Mouse (Mus musculus) cerebellum, adult 2 months (tissue): ENCODE results near the gene Dbndd1. TPM values are rescaled to one million over a fixed set of nuclear protein-coding genes. Genes with fewer than 3 reads are reported as not detected.

ENCODE experiments used
- DNase-seq, 2 experiments: peaks; one replicate each; pipeline ENCODE4 v3.0.0; 2021
- H3K27ac ChIP-seq: fragments of 200-500 bp; 2 replicates; pipeline ENCODE4 v1.5.1; 2012; ENCODE audit warnings: low read length, control low read depth, inconsistent platforms; ENCODE audit not compliant: insufficient read depth
- H3K27me3 ChIP-seq: fragments of 200-500 bp; 2 replicates; pipeline ENCODE4 v1.6.1; 2012; ENCODE audit warnings: inconsistent platforms, mild to moderate bottlenecking, low read length, moderate library complexity; ENCODE audit not compliant: control insufficient read depth, insufficient read depth
- H3K4me1 ChIP-seq: fragments of 200-500 bp; 2 replicates; pipeline ENCODE4 v1.6.1; 2011; ENCODE audit warnings: low read length; ENCODE audit not compliant: control insufficient read depth, insufficient read depth
- H3K4me3 ChIP-seq: fragments of 200-500 bp; replicated peaks from 2 replicates; pipeline ENCODE3; 2011; ENCODE audit warnings: mild to moderate bottlenecking, low read depth, low read length, control low read depth; ENCODE audit not compliant: insufficient read depth
- CTCF ChIP-seq: fragments of 200-500 bp; IDR thresholded peaks from 2 replicates; pipeline ENCODE4 v1.5.1; 2011; ENCODE audit warnings: low read depth, mild to moderate bottlenecking, control low read depth, low read length, moderate library complexity, borderline replicate concordance; ENCODE audit not compliant: insufficient read depth
- POLR2A ChIP-seq: fragments of 200-500 bp; IDR thresholded peaks from 2 replicates; pipeline ENCODE4 v1.6.1; 2011; ENCODE audit warnings: low read length, control low read depth, borderline replicate concordance; ENCODE audit not compliant: insufficient read depth
- WGBS: fragments of 180-500 bp; shearing (Covaris S2); methylation state at CpG from one replicate; pipeline ENCODE4 v1.1.7; 2018; 5-methylcytosine and 5-hydroxymethylcytosine counted together
- polyA plus RNA-seq: library from polyadenylated mRNA; depleted of rRNA; stranded (reverse); fragments of >200 nt; gene quantifications from 2 replicates; pipeline ENCODE4 v1.2.3, GENCODE M21; 2012

Dbndd1 gene
- polyA plus RNA-seq, 1 experiment: 39.5 TPM

DNA sequence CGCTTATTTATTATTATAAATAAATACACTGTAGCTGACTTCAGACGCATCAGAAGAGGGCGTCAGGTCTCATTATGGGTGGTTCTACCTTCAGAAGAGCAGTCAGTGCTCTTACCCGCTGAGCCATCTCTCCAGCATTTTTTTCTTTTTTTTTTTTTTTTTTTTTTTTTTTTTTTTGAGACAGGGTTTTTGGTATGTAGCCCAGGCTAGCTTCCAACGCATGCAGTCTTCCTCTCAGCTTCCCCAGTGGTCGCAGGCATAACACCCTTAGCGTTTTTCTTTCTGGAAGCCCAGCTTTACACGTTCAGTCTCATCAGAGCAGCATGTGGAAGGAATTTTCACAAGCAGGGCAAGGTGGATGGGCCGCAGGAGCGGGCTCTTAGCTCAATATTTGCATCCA, 2.9 kb upstream of the Dbndd1 start:
- Histone ChIP-seq H3K4me3 (peak overlapping the region; percentile 35), H3K27ac (no peak overlapping the region), H3K4me1 (peaks cover 2% of the 10 kb centered on the region; the same call in 1 of the 2 replicates), H3K27me3 (no peaks in the 10 kb centered on the region)
- TF ChIP-seq POLR2A (no peak), CTCF (no peak)
- 26% methylated on average over 10 of the region's 10 CpGs for WGBS
- DNase-seq: no peak

- TF ChIP-seq POLR2A: no peak
- TF ChIP-seq CTCF: no peak
- Histone ChIP-seq H3K27ac (no peak overlapping the region), H3K4me1 (peaks cover 2% of the 10 kb centered on the region; the same call in 1 of the 2 replicates), H3K4me3 (no peak overlapping the region), H3K27me3 (no peaks in the 10 kb centered on the region)
- WGBS: 48% methylated on average over 2 of the region's 2 CpGs
- peak in 1 of 2 experiments; percentile 22 for DNase-seq
Observed at GRCm38 (mm10) chr8:123516596-123516995, 1.3 kb upstream of the Dbndd1 start.

- peak overlapping the region; percentile 78 for H3K4me3 ChIP-seq
- under 1% methylated on average over 11 of the region's 11 CpGs for WGBS
- no peak for DNase-seq
- peaks cover 2% of the 10 kb centered on the region; the same call in 1 of the 2 replicates for H3K4me1 ChIP-seq
- no peak for TF ChIP-seq POLR2A
- TF ChIP-seq CTCF: no peak
- no peak overlapping the region for H3K27ac ChIP-seq
- no peaks in the 10 kb centered on the region for H3K27me3 ChIP-seq
Observed at GRCm38 (mm10) chr8:123515540-123515897, 256 bp upstream of the Dbndd1 start.

DNA sequence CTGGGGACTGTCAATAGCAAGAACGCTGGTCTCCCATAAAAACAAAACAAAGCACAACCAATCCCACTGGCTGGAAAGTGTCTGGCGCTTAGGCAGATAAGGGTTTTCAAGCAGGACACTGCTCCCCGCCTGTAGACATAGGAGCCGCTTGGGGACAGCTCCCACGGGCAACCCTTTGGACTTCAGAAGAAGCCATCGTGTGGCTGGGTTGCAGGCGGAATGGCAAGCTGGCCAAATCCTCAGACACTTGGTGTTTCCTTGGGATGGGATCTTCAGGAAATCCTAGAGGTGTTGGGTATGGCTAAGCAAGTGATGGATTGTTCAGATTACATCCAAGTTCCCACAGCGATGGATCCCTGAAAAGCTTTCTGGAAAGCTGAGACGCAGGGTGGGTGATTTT, 1.1 kb downstream of the Dbndd1 start:
- DNase-seq: no peak

DNA sequence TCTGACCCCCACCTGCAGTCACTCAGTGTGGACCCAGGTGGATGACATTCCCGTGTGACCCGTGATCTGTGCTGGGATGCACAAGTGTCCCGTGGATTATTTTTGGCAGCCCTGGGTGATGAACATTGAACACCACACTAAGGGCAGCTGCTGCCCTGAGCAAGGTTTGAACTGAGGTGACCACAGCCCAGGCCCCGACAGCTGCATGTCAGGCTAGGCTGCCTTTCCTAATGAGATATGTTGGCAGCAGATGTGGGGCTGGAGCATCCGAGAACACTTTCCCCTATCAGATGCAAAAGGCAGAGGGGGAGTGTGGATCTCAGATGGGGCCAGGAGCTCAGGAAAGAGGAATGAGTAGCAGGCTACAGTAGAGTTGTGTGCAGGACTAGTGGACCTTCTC, 4.4 kb downstream of the Dbndd1 start:
- Histone ChIP-seq H3K4me3 (no peak overlapping the region), H3K27me3 (no peaks in the 10 kb centered on the region), H3K4me1 (no peaks in the 10 kb centered on the region), H3K27ac (no peak overlapping the region)
- 65% methylated on average over 5 of the region's 5 CpGs for WGBS
- no peak for DNase-seq
- TF ChIP-seq CTCF: no peak
- TF ChIP-seq POLR2A: no peak

More for the DNA sequence above, 1.1 kb downstream of the Dbndd1 start:
- WGBS: 3% methylated on average over 9 of the region's 9 CpGs
- TF ChIP-seq CTCF: no peak
- no peak for TF ChIP-seq POLR2A
- Histone ChIP-seq H3K27ac (no peak overlapping the region), H3K4me1 (peaks cover 2% of the 10 kb centered on the region; the same call in 1 of the 2 replicates), H3K4me3 (peak overlapping the region; percentile 78), H3K27me3 (no peaks in the 10 kb centered on the region)

DNA sequence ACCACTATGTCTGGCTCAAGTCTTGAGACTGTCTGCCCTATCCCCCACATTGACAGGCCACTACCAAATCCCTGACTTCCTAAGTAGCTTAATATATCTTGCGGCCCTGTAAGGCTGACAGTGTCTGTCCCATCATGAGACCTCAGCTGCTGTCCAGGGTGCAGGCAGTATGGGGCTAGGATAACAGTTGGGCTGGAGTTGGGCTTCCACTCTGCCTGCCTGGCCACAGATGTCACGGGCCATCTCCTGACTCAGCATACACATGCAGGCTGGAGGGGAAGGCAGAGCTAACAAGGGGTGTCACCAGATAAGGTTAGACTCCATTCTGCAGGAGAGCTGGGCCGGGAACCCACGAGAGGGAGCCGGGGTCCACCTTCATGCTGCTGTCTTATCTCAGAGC, 8.1 kb downstream of the Dbndd1 start:
- no peak overlapping the region for H3K4me3 ChIP-seq
- DNase-seq: no peak
- no peak overlapping the region for H3K27ac ChIP-seq
- WGBS: 93% methylated on average over 5 of the region's 5 CpGs
- H3K4me1 ChIP-seq: no peaks in the 10 kb centered on the region
- TF ChIP-seq POLR2A (no peak), CTCF (no peak)
- H3K27me3 ChIP-seq: no peaks in the 10 kb centered on the region

GRCm38 (mm10) chr8:123505695-123506094, 9.6 kb downstream of the Dbndd1 start:
- no peaks in the 10 kb centered on the region for H3K4me1 ChIP-seq
- 70% methylated on average over 9 of the region's 9 CpGs for WGBS
- H3K27ac ChIP-seq: no peak overlapping the region
- no peak for DNase-seq
- TF ChIP-seq CTCF (no peak), POLR2A (no peak)
- H3K27me3 ChIP-seq: no peaks in the 10 kb centered on the region
- no peak overlapping the region for H3K4me3 ChIP-seq

DNA sequence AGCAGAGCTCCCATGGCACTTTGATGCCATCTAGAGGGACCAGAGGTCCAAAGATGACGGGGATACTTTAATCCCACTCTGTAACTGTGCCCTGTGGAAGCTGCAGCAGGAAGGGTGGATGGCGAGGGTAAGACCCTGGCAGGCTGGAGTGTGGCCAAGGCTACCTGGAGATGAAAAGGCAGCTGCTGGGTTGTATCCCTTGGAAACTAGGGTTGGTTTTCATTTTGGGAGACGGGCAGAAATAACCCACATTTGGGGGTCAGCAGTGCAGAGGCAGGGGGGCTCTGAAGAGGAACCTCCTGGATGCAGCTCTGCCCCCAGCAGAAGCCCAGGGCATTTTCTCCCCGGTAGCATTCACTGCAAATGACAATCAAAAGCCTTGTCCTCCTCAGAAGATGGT, 10.0 kb downstream of the Dbndd1 start:
- Histone ChIP-seq H3K27me3 (no peaks in the 10 kb centered on the region), H3K4me1 (no peaks in the 10 kb centered on the region; the same call in 1 of the 2 replicates), H3K27ac (no peak overlapping the region), H3K4me3 (no peak overlapping the region)
- no peak for DNase-seq
- TF ChIP-seq POLR2A (no peak), CTCF (no peak)
- WGBS: 52% methylated on average over 4 of the region's 4 CpGs
